Mouse (Mus musculus): ENCODE results near the gene Ifit1bl2. TPM values are rescaled to one million over a fixed set of nuclear protein-coding genes. Genes with fewer than 3 reads are reported as not detected.
"Not testable (repeated sequence)": the region's sequence is repeated elsewhere in the genome, so short reads cannot be mapped to it uniquely, and the experiment has no call there.

Gene Ifit1bl2
- polyA plus RNA-seq, 1 experiment from 2014 or later = 1.0 TPM

DNA sequence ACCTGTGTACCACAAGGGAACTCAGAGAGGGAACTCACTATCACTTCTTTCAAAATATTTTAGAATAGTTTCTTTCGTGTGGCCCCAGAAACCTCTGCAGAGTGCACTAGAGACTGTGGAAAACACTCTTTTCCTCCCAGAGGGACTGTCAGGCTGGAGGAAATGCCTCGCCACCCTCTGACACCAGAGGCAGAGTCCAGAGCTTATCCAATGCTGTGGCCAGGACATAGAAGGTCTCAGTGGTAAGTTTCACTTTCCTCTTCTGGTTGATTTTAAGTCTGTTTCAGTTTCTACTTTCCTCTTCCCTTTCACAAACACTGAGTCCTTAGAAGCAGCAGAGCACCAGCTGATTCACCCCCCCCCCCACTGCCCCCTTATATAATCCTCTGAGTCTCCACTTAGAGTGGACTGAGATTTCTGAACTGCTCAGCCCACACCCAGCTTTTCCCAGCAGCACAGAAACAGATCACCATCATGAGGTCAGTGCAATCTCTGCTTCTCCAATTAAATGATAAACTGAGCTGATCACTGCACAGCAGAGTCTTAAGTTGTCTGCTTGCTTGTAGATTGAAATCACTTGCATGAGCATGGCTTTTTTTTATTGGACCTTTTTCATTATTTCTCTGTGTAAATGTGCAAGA, 57.3 kb downstream of the Ifit1bl2 start, which contains the start of gene Ifit3:
Ifit3 (plus strand) TSS at position 406 of the 641 bp plus-strand sequence.
- WGBS (ENCODE audit: insufficient replicate concordance) = 27% methylated on average over 2 of the region's 2 CpGs
- not testable (repeated sequence) for H3K27ac ChIP-seq (ENCODE audit: low read depth, low read length); H3K4me1 ChIP-seq (ENCODE audit: control insufficient read depth, insufficient read depth, low read length); H3K27me3 ChIP-seq (ENCODE audit: control insufficient read depth, insufficient read depth, low read length); H3K4me2 ChIP-seq; H3K36me3 ChIP-seq (ENCODE audit: control insufficient read depth, insufficient read depth, low read length); H3K9ac ChIP-seq (ENCODE audit: low read depth, low read length); H3K9me3 ChIP-seq (replicated peaks; ENCODE audit: control insufficient read depth, low read length); H3K4me3 ChIP-seq (ENCODE audit: low read depth, low read length); ATAC-seq (replicated peaks; ENCODE audit: insufficient number of reproducible peaks, low FRiP score, low TSS enrichment)

GRCm38 (mm10) chr19:34582696-34583095, 57.8 kb downstream of the Ifit1bl2 start:
- not testable (repeated sequence) for H3K27ac ChIP-seq (ENCODE audit: low read depth, low read length); ATAC-seq (replicated peaks; ENCODE audit: insufficient number of reproducible peaks, low FRiP score, low TSS enrichment)

GRCm38 (mm10) chr19:34577121-34577520, 63.4 kb downstream of the Ifit1bl2 start:
- 68% methylated on average over 1 of the region's 1 CpGs for WGBS (ENCODE audit: insufficient replicate concordance)
- no peak overlapping the region for H3K9ac ChIP-seq (ENCODE audit: low read depth, low read length)
- no peak for ATAC-seq (replicated peaks; ENCODE audit: insufficient number of reproducible peaks, low FRiP score, low TSS enrichment)
- H3K9me3 ChIP-seq (replicated peaks; ENCODE audit: control insufficient read depth, low read length) = no peaks in the 10 kb centered on the region
- H3K4me3 ChIP-seq (ENCODE audit: low read depth, low read length) = no peak overlapping the region
- no peaks in the 10 kb centered on the region for H3K27me3 ChIP-seq (ENCODE audit: control insufficient read depth, insufficient read depth, low read length)
- no peak overlapping the region for H3K27ac ChIP-seq (ENCODE audit: low read depth, low read length)
- H3K4me1 ChIP-seq (ENCODE audit: control insufficient read depth, insufficient read depth, low read length) = no peaks in the 10 kb centered on the region
- H3K4me2 ChIP-seq = no peak overlapping the region
- H3K36me3 ChIP-seq (ENCODE audit: control insufficient read depth, insufficient read depth, low read length) = no peaks in the 10 kb centered on the region

More at GRCm38 (mm10) chr19:34582696-34583095, 57.8 kb downstream of the Ifit1bl2 start:
- not testable (repeated sequence) for H3K9me3 ChIP-seq (replicated peaks; ENCODE audit: control insufficient read depth, low read length); H3K36me3 ChIP-seq (ENCODE audit: control insufficient read depth, insufficient read depth, low read length); H3K9ac ChIP-seq (ENCODE audit: low read depth, low read length); H3K4me1 ChIP-seq (ENCODE audit: control insufficient read depth, insufficient read depth, low read length); H3K4me2 ChIP-seq; H3K4me3 ChIP-seq (ENCODE audit: low read depth, low read length); H3K27me3 ChIP-seq (ENCODE audit: control insufficient read depth, insufficient read depth, low read length)
- WGBS (ENCODE audit: insufficient replicate concordance) = 78% methylated on average over 2 of the region's 2 CpGs

- Histone ChIP-seq H3K9ac (ENCODE audit: low read depth, low read length) (no peak overlapping the region), H3K4me3 (ENCODE audit: low read depth, low read length) (no peak overlapping the region), H3K27me3 (ENCODE audit: control insufficient read depth, insufficient read depth, low read length) (no peaks in the 10 kb centered on the region), H3K27ac (ENCODE audit: low read depth, low read length) (no peak overlapping the region), H3K36me3 (ENCODE audit: control insufficient read depth, insufficient read depth, low read length) (no peaks in the 10 kb centered on the region), H3K4me2 (no peak overlapping the region), H3K4me1 (ENCODE audit: control insufficient read depth, insufficient read depth, low read length) (peaks cover 3% of the 10 kb centered on the region; the same call in 1 of the 2 replicates), H3K9me3 (replicated peaks; ENCODE audit: control insufficient read depth, low read length) (no peaks in the 10 kb centered on the region)
- WGBS (ENCODE audit: insufficient replicate concordance) = 87% methylated on average over 5 of the region's 5 CpGs
- no peak for ATAC-seq (replicated peaks; ENCODE audit: insufficient number of reproducible peaks, low FRiP score, low TSS enrichment)
Measured at GRCm38 (mm10) chr19:34573650-34574049, 66.9 kb downstream of the Ifit1bl2 start.

DNA sequence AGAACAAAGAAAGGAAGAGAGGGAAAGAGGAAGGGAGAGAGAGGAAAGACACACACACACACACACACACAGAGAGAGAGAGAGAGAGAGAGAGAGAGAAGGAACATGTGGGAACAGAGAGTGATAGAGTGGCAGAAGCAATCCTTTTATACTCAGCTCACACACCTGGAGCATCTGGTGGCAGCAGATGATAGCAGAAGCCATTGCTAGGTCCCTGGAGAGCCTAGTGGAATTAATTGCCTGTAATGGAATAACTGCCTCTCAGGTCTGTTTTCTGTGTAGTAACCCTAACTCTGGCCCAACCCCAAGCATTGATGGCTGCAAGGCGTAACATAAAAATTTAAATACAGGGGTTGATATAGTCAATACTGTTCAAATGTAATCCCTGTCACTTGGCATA, 69.5 kb downstream of the Ifit1bl2 start:
- Histone ChIP-seq H3K4me3 (ENCODE audit: low read depth, low read length) (no peak overlapping the region), H3K9ac (ENCODE audit: low read depth, low read length) (no peak overlapping the region), H3K36me3 (ENCODE audit: control insufficient read depth, insufficient read depth, low read length) (no peaks in the 10 kb centered on the region), H3K9me3 (replicated peaks; ENCODE audit: control insufficient read depth, low read length) (no peaks in the 10 kb centered on the region), H3K4me2 (no peak overlapping the region), H3K4me1 (ENCODE audit: control insufficient read depth, insufficient read depth, low read length) (peaks cover 3% of the 10 kb centered on the region; the same call in 1 of the 2 replicates), H3K27me3 (ENCODE audit: control insufficient read depth, insufficient read depth, low read length) (no peaks in the 10 kb centered on the region), H3K27ac (ENCODE audit: low read depth, low read length) (no peak overlapping the region)
- 81% methylated on average over 1 of the region's 1 CpGs for WGBS (ENCODE audit: insufficient replicate concordance)
- no peak for ATAC-seq (replicated peaks; ENCODE audit: insufficient number of reproducible peaks, low FRiP score, low TSS enrichment)

GRCm38 (mm10) chr19:34569896-34570476, 70.6 kb downstream of the Ifit1bl2 start:
- Histone ChIP-seq H3K36me3 (ENCODE audit: control insufficient read depth, insufficient read depth, low read length) (no peaks in the 10 kb centered on the region), H3K9ac (ENCODE audit: low read depth, low read length) (no peak overlapping the region), H3K4me1 (ENCODE audit: control insufficient read depth, insufficient read depth, low read length) (peaks cover 3% of the 10 kb centered on the region; the same call in 1 of the 2 replicates), H3K27ac (ENCODE audit: low read depth, low read length) (no peak overlapping the region), H3K27me3 (ENCODE audit: control insufficient read depth, insufficient read depth, low read length) (no peaks in the 10 kb centered on the region), H3K4me2 (no peak overlapping the region), H3K9me3 (replicated peaks; ENCODE audit: control insufficient read depth, low read length) (no peaks in the 10 kb centered on the region), H3K4me3 (ENCODE audit: low read depth, low read length) (no peak overlapping the region)
- ATAC-seq (replicated peaks; ENCODE audit: insufficient number of reproducible peaks, low FRiP score, low TSS enrichment) = no peak
- WGBS (ENCODE audit: insufficient replicate concordance) = 62% methylated on average over 4 of the region's 4 CpGs

- Histone ChIP-seq H3K9ac (ENCODE audit: low read depth, low read length) (no peak overlapping the region), H3K4me1 (ENCODE audit: control insufficient read depth, insufficient read depth, low read length) (peaks cover 3% of the 10 kb centered on the region; the same call in 1 of the 2 replicates), H3K4me3 (ENCODE audit: low read depth, low read length) (no peak overlapping the region), H3K36me3 (ENCODE audit: control insufficient read depth, insufficient read depth, low read length) (no peaks in the 10 kb centered on the region), H3K27me3 (ENCODE audit: control insufficient read depth, insufficient read depth, low read length) (no peaks in the 10 kb centered on the region), H3K9me3 (replicated peaks; ENCODE audit: control insufficient read depth, low read length) (no peaks in the 10 kb centered on the region), H3K27ac (ENCODE audit: low read depth, low read length) (no peak overlapping the region), H3K4me2 (no peak overlapping the region)
- no peak for ATAC-seq (replicated peaks; ENCODE audit: insufficient number of reproducible peaks, low FRiP score, low TSS enrichment)
- 72% methylated on average over 7 of the region's 7 CpGs for WGBS (ENCODE audit: insufficient replicate concordance)
Measured at GRCm38 (mm10) chr19:34568988-34569895, 71.3 kb downstream of the Ifit1bl2 start.

Measured in heart, embryonic 11.5 days (tissue).